Mouse (Mus musculus): ENCODE data around the gene Sorbs1.

Gene Sorbs1

GRCm38 (mm10) chr19:40374720-40375119 lies 138.9 kb downstream of the Sorbs1 start:
- DNase-seq (ENCODE audit: low spot score): no peak

- no peak for DNase-seq (ENCODE audit: low spot score)
Measured at GRCm38 (mm10) chr19:40372679-40373078, 140.9 kb downstream of the Sorbs1 start.

- no peak for DNase-seq (ENCODE audit: low spot score)
Measured at GRCm38 (mm10) chr19:40371866-40372265, 141.7 kb downstream of the Sorbs1 start.

- no peak for DNase-seq (ENCODE audit: low spot score)
Measured at GRCm38 (mm10) chr19:40369852-40370811, 143.4 kb downstream of the Sorbs1 start.

GRCm38 (mm10) chr19:40368517-40368916 lies 145.1 kb downstream of the Sorbs1 start:
- DNase-seq (ENCODE audit: low spot score): no peak

GRCm38 (mm10) chr19:40366163-40366941 lies 147.2 kb downstream of the Sorbs1 start:
- DNase-seq (ENCODE audit: low spot score): peak; percentile 52

- DNase-seq (ENCODE audit: low spot score): no peak
Measured at GRCm38 (mm10) chr19:40365137-40365536, 148.4 kb downstream of the Sorbs1 start.

- no peak for DNase-seq (ENCODE audit: low spot score)
Measured at GRCm38 (mm10) chr19:40363447-40363846, 150.1 kb downstream of the Sorbs1 start.

- no peak for DNase-seq (ENCODE audit: low spot score)
Measured at GRCm38 (mm10) chr19:40362203-40362865, 151.2 kb downstream of the Sorbs1 start.

- no peak for DNase-seq (ENCODE audit: low spot score)
Measured at GRCm38 (mm10) chr19:40359712-40360394, 153.7 kb downstream of the Sorbs1 start.

GRCm38 (mm10) chr19:40356536-40357522 lies 156.8 kb downstream of the Sorbs1 start:
- DNase-seq (ENCODE audit: low spot score): no peak

GRCm38 (mm10) chr19:40355075-40355474 lies 158.5 kb downstream of the Sorbs1 start:
- DNase-seq (ENCODE audit: low spot score): no peak

- no peak for DNase-seq (ENCODE audit: low spot score)
Measured at GRCm38 (mm10) chr19:40352006-40352405, 161.6 kb downstream of the Sorbs1 start.

GRCm38 (mm10) chr19:40350835-40351234 lies 162.7 kb downstream of the Sorbs1 start:
- no peak for DNase-seq (ENCODE audit: low spot score)

- DNase-seq (ENCODE audit: low spot score): peak; percentile 25
Measured at GRCm38 (mm10) chr19:40349713-40350671, 163.6 kb downstream of the Sorbs1 start.

GRCm38 (mm10) chr19:40349281-40349680 lies 164.3 kb downstream of the Sorbs1 start:
- no peak for DNase-seq (ENCODE audit: low spot score)

- no peak for DNase-seq (ENCODE audit: low spot score)
Measured at GRCm38 (mm10) chr19:40348652-40349051, 164.9 kb downstream of the Sorbs1 start.

GRCm38 (mm10) chr19:40348175-40348574 lies 165.4 kb downstream of the Sorbs1 start:
- DNase-seq (ENCODE audit: low spot score): no peak

- DNase-seq (ENCODE audit: low spot score): no peak
Measured at GRCm38 (mm10) chr19:40346908-40347307, 166.7 kb downstream of the Sorbs1 start.

All from retina, embryonic 14.5 days (tissue).